ENCODE assay signal across 20 mouse cellular contexts in the genomic region with DNA sequence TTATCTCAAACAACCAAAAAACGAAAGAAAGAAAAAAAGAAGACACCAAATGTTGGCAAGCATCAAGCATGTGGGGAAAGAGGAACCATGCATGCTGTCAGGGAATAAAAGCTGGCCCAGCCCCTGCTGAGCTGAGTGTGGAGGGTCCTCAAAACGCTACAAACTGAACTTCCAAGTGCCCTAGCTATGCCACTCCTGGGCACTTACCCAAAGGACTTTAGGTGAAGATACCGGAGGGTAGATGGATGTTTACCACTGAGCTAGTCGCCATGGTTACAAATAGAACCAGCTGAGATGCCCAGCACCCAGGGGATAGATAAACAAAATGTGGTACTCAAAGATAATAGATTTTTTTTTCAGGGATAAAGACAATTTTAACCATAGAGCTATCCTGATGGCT. TPM values are rescaled to one million over a fixed set of nuclear protein-coding genes. Genes with fewer than 3 reads are reported as not detected.
DNase-seq lines count a peak whose midpoint lies in the region; ATAC-seq lines count a peak whose summit lies in the region.
"Had no signal": no experiment of that assay in that cellular context is flagged by ENCODE, and none has a peak within 500 bp of the region (broad histone marks: within the 10 kb centered on the region; RNA-seq: fewer than 3 reads in every experiment).

TSS of gene Cxcr5 (minus strand) at position 281 of the 400 bp plus-strand sequence.

- H3K9ac ChIP-seq in forebrain, embryonic 14.5 days (ENCODE audit: low read length), result no peak within 1 kb of the TSS
- no peak within 1 kb of the TSS for H3K9ac ChIP-seq in forebrain, embryonic 13.5 days
- H3K9ac ChIP-seq in liver, embryonic 12.5 days, result peak within 1 kb of the TSS; percentile 15; the same call in 1 of the 2 replicates
- H3K9ac ChIP-seq: forebrain, postnatal 0 days; limb, embryonic 12.5 days; neural tube, embryonic 15.5 days had no signal

- no peak for ATAC-seq in forebrain, embryonic 14.5 days
- no peak for ATAC-seq in forebrain, embryonic 13.5 days
- ATAC-seq in CD4-positive, CD25-positive, alpha-beta regulatory T cell, adult 4 months, result no peak
- peak; percentile 63 for ATAC-seq in liver, embryonic 12.5 days

- H3K9me3 ChIP-seq in forebrain, embryonic 14.5 days (replicated peaks; ENCODE audit: control insufficient read depth, low read length), result no peaks in the 10 kb centered on the region
- H3K9me3 ChIP-seq in forebrain, embryonic 13.5 days (replicated peaks), result no peaks in the 10 kb centered on the region
- H3K9me3 ChIP-seq in liver, embryonic 12.5 days (replicated peaks), result no peaks in the 10 kb centered on the region
- H3K9me3 ChIP-seq: limb, embryonic 12.5 days; neural tube, embryonic 15.5 days had no signal

- H3K36me3 ChIP-seq in forebrain, embryonic 14.5 days (ENCODE audit: control insufficient read depth, insufficient read depth, low read length), result no peaks in the 10 kb centered on the region
- H3K36me3 ChIP-seq in forebrain, embryonic 13.5 days (ENCODE audit: poor library complexity, severe bottlenecking), result no peaks in the 10 kb centered on the region
- no peaks in the 10 kb centered on the region for H3K36me3 ChIP-seq in liver, embryonic 12.5 days
- H3K36me3 ChIP-seq: limb, embryonic 12.5 days; neural tube, embryonic 15.5 days had no signal

- H3K4me1 ChIP-seq in forebrain, embryonic 14.5 days (ENCODE audit: control insufficient read depth, insufficient read depth, low read length), result peaks cover 5% of the 10 kb centered on the region; the same call in 1 of the 2 replicates
- peaks cover 9% of the 10 kb centered on the region for H3K4me1 ChIP-seq in forebrain, embryonic 13.5 days
- peaks cover 49% of the 10 kb centered on the region for H3K4me1 ChIP-seq in liver, embryonic 12.5 days

- peak; percentile 14 for DNase-seq in forebrain, embryonic 14.5 days (ENCODE audit: low spot score)
- DNase-seq in c-Kit-positive CD71-positive TER-119-positive erythroid progenitor cells, embryonic 14.5 days (ENCODE audit: low spot score), result peak; percentile 60
- no peak for DNase-seq in urinary bladder, adult 18-20 months (ENCODE audit: low spot score in 2 of 2)
- no peak for DNase-seq in adrenal gland, adult 8-10 months
- no peak for DNase-seq in heart, postnatal 4 days
- DNase-seq: adrenal gland, postnatal 10 days; cerebellum, adult 18-20 months; forebrain, postnatal 0 days; gastrocnemius, postnatal 14 days; kidney, adult 2 months; kidney, postnatal 4 days; layer of hippocampus, postnatal 36 days; thymus, postnatal 36 days had no signal

- H3K27ac ChIP-seq in forebrain, embryonic 14.5 days (ENCODE audit: low read depth, low read length), result no peak within 1 kb of the TSS
- no peak within 1 kb of the TSS for H3K27ac ChIP-seq in forebrain, embryonic 13.5 days
- H3K27ac ChIP-seq in liver, embryonic 12.5 days, result peak within 1 kb of the TSS; percentile 72
- H3K27ac ChIP-seq: limb, embryonic 12.5 days; macrophage; neural tube, embryonic 15.5 days had no signal

- H3K27me3 ChIP-seq in forebrain, embryonic 14.5 days (replicated peaks; ENCODE audit: control insufficient read depth, insufficient read depth, low read length), result no peaks in the 10 kb centered on the region
- no peaks in the 10 kb centered on the region for H3K27me3 ChIP-seq in forebrain, embryonic 13.5 days
- no peaks in the 10 kb centered on the region for H3K27me3 ChIP-seq in liver, embryonic 12.5 days (replicated peaks)
- H3K27me3 ChIP-seq: limb, embryonic 12.5 days; neural tube, embryonic 15.5 days had no signal

- 70% methylated on average over 4 of the region's 4 CpGs for WGBS in forebrain, embryonic 14.5 days
- 58% methylated on average over 4 of the region's 4 CpGs for WGBS in forebrain, embryonic 13.5 days
- WGBS in liver, embryonic 12.5 days (ENCODE audit: insufficient replicate concordance), result 37% methylated on average over 4 of the region's 4 CpGs

- no peak within 1 kb of the TSS for H3K4me3 ChIP-seq in forebrain, embryonic 14.5 days (ENCODE audit: low read depth, low read length)
- no peak within 1 kb of the TSS for H3K4me3 ChIP-seq in forebrain, embryonic 13.5 days
- H3K4me3 ChIP-seq in liver, embryonic 12.5 days, result no peak within 1 kb of the TSS
- H3K4me3 ChIP-seq: limb, embryonic 12.5 days; neural tube, embryonic 15.5 days had no signal

- no peak within 1 kb of the TSS for H3K4me2 ChIP-seq in forebrain, embryonic 14.5 days (ENCODE audit: low read length)
- no peak within 1 kb of the TSS for H3K4me2 ChIP-seq in forebrain, embryonic 13.5 days
- peak within 1 kb of the TSS; percentile 43 for H3K4me2 ChIP-seq in liver, embryonic 12.5 days
- H3K4me2 ChIP-seq: heart, embryonic 11.5 days; limb, embryonic 12.5 days; neural tube, embryonic 15.5 days had no signal

RNA-seq across cellular contexts. Expression of gene Cxcr5, which starts in this region (rescaled TPM):
- 0.07 TPM in 1 of 2 replicates, not detected in the other for polyA plus RNA-seq in forebrain, embryonic 14.5 days (2014; fragmentation: Nextera tagmentation; extraction: Ambion mirVana)
- not detected in 2 replicates for polyA plus RNA-seq in forebrain, embryonic 13.5 days (2015; fragmentation: Nextera tagmentation; extraction: Ambion mirVana)
- 100 to 1,000 TPM in 1 of 2 experiments, 10 to 100 TPM in 1; 93.9 to 121 TPM for polyA plus RNA-seq in CD4-positive, CD25-positive, alpha-beta regulatory T cell, adult 4 months (2017; shearing (Covaris generic))
- polyA plus RNA-seq in liver, embryonic 12.5 days (2016; fragmentation: Nextera tagmentation; extraction: Ambion mirVana), result 0.05 TPM in 1 of 2 replicates, not detected in the other
- under 1 TPM; 0.13 to 0.32 (median 0.18) TPM for total RNA-seq in adrenal gland, adult 8-10 months (2022)
- total RNA-seq in heart, postnatal 4 days (2021), result under 1 TPM; 0.14 to 0.29 TPM
- total RNA-seq: forebrain, postnatal 0 days; gastrocnemius, postnatal 14 days; layer of hippocampus, postnatal 36 days had no signal
- polyA plus RNA-seq: forebrain, postnatal 0 days; limb, embryonic 12.5 days; macrophage; neural tube, embryonic 15.5 days had no signal

Comparison
In these comparisons a context has a peak if more than half of its experiments do, and no peak if none do; other contexts are left out.
1. RNA of gene Cxcr5 (polyA plus RNA-seq): 93.9 to 121 TPM in CD4-positive, CD25-positive, alpha-beta regulatory T cell, adult 4 months; not detected in forebrain, embryonic 13.5 days, 0.07 TPM in forebrain, embryonic 14.5 days and 0.05 TPM in liver, embryonic 12.5 days; every median in the first group is over 10 times any median in the second.
2. Peak in DNase-seq in forebrain, embryonic 14.5 days; RNA of the gene not detected or under 1 TPM.
3. Peak in ATAC-seq, H3K27ac ChIP-seq, H3K9ac ChIP-seq and H3K4me2 ChIP-seq in liver, embryonic 12.5 days; RNA of the gene not detected or under 1 TPM.